Mouse (Mus musculus) bone marrow, adult 2 months (tissue): Measurements from ENCODE around the gene Cacna1c. TPM values are rescaled to one million over a fixed set of nuclear protein-coding genes. Genes with fewer than 3 reads are reported as not detected.

Source experiments
- H3K27ac ChIP-seq: fragments of 200-500 bp; 2 replicates; pipeline ENCODE4 v1.5.1; 2012; ENCODE audit warnings: low read depth, mild to moderate bottlenecking, control low read depth, inconsistent platforms, low read length; ENCODE audit not compliant: control insufficient read depth, poor library complexity, insufficient read depth
- H3K4me1 ChIP-seq: fragments of 200-500 bp; 2 replicates; pipeline ENCODE4 v1.6.1; 2011; ENCODE audit warnings: low read length; ENCODE audit not compliant: control insufficient read depth, insufficient read depth
- H3K4me3 ChIP-seq: fragments of 200-500 bp; replicated peaks from 2 replicates; pipeline ENCODE3; 2011; ENCODE audit warnings: mild to moderate bottlenecking, low read depth, low read length, control low read depth; ENCODE audit not compliant: control insufficient read depth
- CTCF ChIP-seq: fragments of 200-500 bp; IDR thresholded peaks from 2 replicates; pipeline ENCODE4 v1.5.1; 2011; ENCODE audit warnings: low read length, control low read depth; ENCODE audit not compliant: control insufficient read depth, insufficient read depth
- POLR2A ChIP-seq: fragments of 200-500 bp; IDR thresholded peaks from 2 replicates; pipeline ENCODE4 v1.6.1; 2011; ENCODE audit warnings: low read depth, mild to moderate bottlenecking, control low read depth, low read length, borderline replicate concordance; ENCODE audit not compliant: control insufficient read depth
- WGBS: fragments of 180-500 bp; shearing (Covaris S2); methylation state at CpG from one replicate; pipeline ENCODE4 v1.1.7; 2018; 5-methylcytosine and 5-hydroxymethylcytosine counted together
- polyA plus RNA-seq: library from polyadenylated mRNA; stranded (reverse); fragments of >200 nt; gene quantifications from 2 replicates; pipeline ENCODE4 v1.2.4, GENCODE M21; 2011; ENCODE audit warnings: low replicate concordance; ENCODE audit not compliant: missing spikeins, insufficient read depth, insufficient read length

Gene Cacna1c
- polyA plus RNA-seq, 1 experiment: 3.1 TPM

DNA sequence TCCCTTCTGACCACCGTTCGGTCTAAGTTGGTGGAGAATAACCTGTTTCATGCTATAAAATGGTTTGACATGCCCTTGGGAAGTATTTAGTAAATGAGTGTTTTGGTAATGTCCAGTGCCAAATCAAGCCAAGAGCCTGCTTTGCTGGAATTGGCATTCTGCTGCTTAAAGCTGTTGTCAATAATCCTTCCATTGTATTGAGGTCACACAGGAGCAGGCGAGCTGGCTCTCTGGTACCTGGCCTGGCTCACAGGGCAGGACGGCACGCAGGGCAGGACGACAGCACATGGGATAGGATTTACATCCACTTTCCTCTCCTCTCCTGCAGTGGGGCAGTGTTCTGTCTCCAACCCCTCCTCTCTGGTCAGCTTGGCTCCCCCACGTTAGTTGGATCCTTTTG is 156.4 kb downstream of the Cacna1c start:
- no peak for TF ChIP-seq POLR2A
- no peak for TF ChIP-seq CTCF
- Histone ChIP-seq H3K4me1 (no peaks in the 10 kb centered on the region), H3K4me3 (no peak overlapping the region), H3K27ac (no peak overlapping the region)
- 87% methylated on average over 7 of the region's 7 CpGs for WGBS

DNA sequence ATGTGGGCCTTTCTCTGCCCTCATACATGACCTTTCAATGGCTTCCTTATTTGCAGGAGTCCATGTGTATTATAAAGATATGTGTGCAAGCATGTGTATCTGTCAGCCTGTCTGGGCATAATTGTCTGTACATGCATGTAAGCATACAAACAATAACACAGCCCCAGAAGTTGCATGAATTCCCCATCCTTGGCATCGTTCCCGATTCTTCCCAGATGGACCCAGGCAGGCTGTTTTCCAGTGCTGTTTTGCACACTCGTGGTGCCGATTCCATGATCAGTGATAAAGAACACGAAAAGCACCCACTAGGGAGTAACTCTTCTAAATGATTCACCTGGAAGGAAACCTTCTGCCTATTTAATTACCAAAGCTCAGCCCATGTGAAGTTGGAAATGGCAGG is 156.9 kb downstream of the Cacna1c start:
- 86% methylated on average over 5 of the region's 5 CpGs for WGBS
- H3K4me3 ChIP-seq: no peak overlapping the region
- no peaks in the 10 kb centered on the region for H3K4me1 ChIP-seq
- TF ChIP-seq CTCF (no peak), POLR2A (no peak)
- H3K27ac ChIP-seq: no peak overlapping the region

DNA sequence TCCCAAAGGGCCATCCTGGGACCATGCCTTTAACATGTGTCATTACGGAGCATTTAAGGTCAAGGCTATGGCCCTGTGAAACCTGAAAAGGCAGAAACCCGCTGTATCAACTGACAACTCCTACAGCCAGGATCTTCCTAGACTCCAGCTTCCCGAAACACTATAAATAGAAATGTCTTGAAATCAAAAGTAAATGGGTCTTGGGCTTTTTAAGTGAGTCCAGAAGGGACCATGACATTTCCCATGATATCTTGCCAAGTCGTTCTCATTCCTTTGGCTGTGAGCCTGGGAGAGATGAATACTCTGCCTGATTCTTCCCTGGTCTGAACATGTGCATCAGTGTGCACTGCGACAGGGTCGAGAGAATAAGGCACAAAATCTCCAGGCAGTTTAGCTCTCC is 158.4 kb downstream of the Cacna1c start:
- no peak for TF ChIP-seq CTCF
- no peak for TF ChIP-seq POLR2A
- Histone ChIP-seq H3K27ac (no peak overlapping the region), H3K4me3 (no peak overlapping the region), H3K4me1 (no peaks in the 10 kb centered on the region)
- whole genome bisulfite sequencing: 75% methylated on average over 6 of the region's 6 CpGs

DNA sequence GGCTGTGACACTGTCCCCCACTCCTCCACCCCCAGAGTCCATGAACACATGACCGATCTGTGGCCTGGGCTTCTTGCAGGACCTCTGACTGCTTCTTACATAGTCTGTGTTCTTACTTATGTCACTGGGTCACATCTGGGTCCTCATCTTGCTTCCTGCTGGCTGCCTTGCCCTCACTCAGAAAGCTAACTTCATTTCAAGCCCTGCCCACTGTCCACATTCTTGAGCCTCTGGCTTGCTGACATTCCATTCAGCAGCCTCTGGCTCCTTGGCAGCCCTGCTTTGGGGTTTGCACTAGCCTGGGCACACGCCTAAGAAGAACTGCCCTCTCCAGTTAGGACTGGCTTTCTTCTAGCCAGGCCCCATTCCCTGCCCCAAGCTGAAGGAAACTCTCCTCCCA is 159.2 kb downstream of the Cacna1c start:
- TF ChIP-seq CTCF: no peak
- TF ChIP-seq POLR2A: no peak
- Histone ChIP-seq H3K4me1 (no peaks in the 10 kb centered on the region), H3K27ac (no peak overlapping the region), H3K4me3 (no peak overlapping the region)
- 84% methylated on average over 2 of the region's 2 CpGs for WGBS

DNA sequence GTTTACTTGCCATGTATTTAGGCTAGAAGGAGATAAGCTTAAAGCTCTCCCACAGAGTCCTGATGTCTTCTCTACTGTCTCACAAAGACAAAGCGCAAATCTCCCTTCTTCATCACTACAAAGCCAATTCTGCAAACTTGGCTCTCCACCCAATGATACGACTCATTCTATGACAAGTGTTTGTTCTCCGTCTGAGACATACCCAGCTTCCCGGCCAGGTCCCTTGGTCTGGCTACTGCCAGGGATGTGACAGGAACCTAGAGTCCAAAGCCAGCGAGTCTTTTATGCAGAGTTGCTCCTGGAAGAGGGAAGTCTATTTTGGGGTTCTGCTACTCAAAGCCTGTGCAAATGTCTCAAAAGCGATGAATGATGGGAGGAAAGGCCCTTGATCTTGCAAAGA is 160.9 kb downstream of the Cacna1c start:
- H3K27ac ChIP-seq: no peak overlapping the region
- WGBS: 71% methylated on average over 6 of the region's 6 CpGs
- no peaks in the 10 kb centered on the region for H3K4me1 ChIP-seq
- TF ChIP-seq POLR2A: no peak
- TF ChIP-seq CTCF: no peak
- no peak overlapping the region for H3K4me3 ChIP-seq

DNA sequence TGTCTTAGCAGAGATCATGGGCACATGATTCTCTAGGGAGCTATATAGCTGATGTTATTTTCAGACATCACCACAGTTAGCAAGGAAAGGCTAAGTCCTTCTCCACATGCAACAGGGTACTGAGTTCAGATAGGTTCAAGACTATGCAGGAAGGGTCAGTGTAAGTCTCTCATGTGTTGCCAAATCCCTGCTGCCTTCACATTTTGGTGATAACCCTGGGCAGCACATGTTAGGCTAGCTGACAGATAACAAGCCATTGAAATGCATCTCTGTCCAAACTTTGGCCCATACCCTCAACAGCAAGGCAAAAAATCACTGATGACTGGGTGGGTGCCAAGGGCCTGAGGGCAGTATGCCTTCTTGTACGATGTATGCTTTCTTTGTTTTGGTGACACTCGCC is 161.3 kb downstream of the Cacna1c start:
- TF ChIP-seq POLR2A (no peak), CTCF (no peak)
- WGBS: 80% methylated on average over 2 of the region's 2 CpGs
- Histone ChIP-seq H3K27ac (no peak overlapping the region), H3K4me1 (no peaks in the 10 kb centered on the region), H3K4me3 (no peak overlapping the region)

DNA sequence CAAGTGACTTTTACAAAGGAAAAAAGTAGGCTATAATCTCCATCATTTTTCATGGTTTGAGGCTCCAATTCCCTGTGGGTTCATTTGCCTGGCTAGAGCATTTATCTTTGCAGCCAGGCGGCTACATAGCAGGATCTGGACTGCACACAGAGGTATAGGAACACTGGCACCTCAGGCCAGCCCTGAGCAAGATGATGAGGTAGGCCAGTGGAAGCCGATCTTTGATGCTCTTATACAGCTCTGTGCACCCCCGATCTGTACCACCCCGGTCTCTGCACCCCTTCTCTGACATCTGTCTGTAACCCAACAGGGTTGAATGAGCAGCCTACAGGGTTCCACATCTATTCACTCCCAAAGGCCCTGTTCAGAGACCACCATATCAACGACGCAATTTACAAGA is 168.3 kb downstream of the Cacna1c start:
- 85% methylated on average over 6 of the region's 6 CpGs for WGBS
- no peak overlapping the region for H3K4me3 ChIP-seq
- no peaks in the 10 kb centered on the region for H3K4me1 ChIP-seq
- H3K27ac ChIP-seq: no peak overlapping the region
- no peak for TF ChIP-seq CTCF
- TF ChIP-seq POLR2A: no peak

DNA sequence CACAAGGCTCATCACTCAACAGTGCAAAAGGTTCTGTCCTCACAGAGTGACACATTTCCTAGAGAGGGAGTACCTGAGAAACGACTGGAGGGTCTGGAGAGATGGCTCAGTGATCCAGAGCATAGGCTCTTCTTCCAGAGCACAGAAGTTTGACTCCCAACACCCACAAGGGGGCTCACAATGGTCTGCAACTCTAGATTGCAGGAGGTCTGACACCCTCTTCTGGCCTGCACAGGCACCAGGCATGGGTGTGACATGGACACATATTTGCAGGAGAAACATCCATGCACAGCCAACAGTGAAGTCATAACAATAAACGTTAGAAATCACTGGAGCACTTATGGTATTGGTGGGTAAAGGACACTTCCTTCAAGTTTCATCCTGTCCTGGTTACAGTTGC is 173.4 kb downstream of the Cacna1c start:
- no peak overlapping the region for H3K27ac ChIP-seq
- H3K4me1 ChIP-seq: no peaks in the 10 kb centered on the region
- H3K4me3 ChIP-seq: no peak overlapping the region
- 55% methylated on average over 2 of the region's 2 CpGs for WGBS
- TF ChIP-seq CTCF (no peak), POLR2A (no peak)

DNA sequence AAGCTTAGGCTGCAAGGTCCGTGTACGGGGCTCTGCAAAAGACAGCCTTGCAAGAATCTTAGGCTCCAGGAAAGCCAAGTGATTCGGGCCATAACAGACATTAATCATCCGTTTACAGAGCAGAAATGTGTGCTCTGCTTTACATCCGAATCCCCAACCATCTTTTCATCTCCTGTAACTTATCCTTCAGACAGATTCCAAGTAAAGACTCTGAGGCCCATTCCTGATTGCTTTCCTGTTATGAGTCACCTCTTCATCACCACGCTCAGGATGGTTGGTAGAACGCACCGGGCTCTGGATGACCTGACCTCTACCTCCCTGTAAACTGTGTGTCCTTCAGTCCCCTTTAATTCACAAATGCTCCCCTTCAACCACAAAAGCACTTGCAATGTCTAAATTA is 175.0 kb downstream of the Cacna1c start:
- H3K27ac ChIP-seq: no peak overlapping the region
- no peak overlapping the region for H3K4me3 ChIP-seq
- 71% methylated on average over 8 of the region's 8 CpGs for WGBS
- H3K4me1 ChIP-seq: no peaks in the 10 kb centered on the region
- TF ChIP-seq CTCF: no peak
- TF ChIP-seq POLR2A: no peak

DNA sequence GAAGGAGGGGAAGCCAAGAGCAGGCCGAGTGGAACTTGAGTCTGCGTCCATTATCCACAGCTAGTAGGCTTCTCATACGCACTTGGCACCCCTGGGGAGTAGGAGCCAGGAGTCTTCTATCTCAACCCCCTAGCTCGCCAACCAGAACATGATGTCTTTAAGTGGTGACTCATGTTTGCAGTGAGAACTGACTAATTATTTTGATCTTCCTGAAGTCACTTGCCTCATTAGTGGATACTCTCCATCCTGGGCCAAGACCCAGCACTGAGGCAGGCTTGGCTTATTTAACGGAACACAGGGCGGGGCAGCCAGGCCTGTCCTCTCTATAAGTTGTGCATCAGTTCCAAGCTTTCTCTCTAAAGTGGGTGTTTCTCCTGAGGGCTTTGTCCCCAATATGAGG is 177.3 kb downstream of the Cacna1c start:
- H3K27ac ChIP-seq: no peak overlapping the region
- no peak overlapping the region for H3K4me3 ChIP-seq
- 86% methylated on average over 6 of the region's 6 CpGs for WGBS
- H3K4me1 ChIP-seq: no peaks in the 10 kb centered on the region
- TF ChIP-seq POLR2A (no peak), CTCF (no peak)
